Mouse (Mus musculus) stomach, embryonic 16.5 days (tissue): ENCODE measurements at regions not wholly inside any gene's neighbourhood (a gene's known extent, or its start where the extent isn't known, plus 50 kb on each side); places are given as distances from the start of the nearest gene placed in this dataset.

ENCODE experiments used
- ATAC-seq: fragments of 200-750 bp; cut with Nextera tagmentation; 2 replicates; pipeline ENCODE4 v1.8.0; 2017; ENCODE audit warnings: moderate number of reproducible peaks, moderate TSS enrichment; ENCODE audit not compliant: insufficient read depth, low FRiP score
- H3K27ac ChIP-seq: fragments of 300-500 bp; sonication (generic); 2 replicates; pipeline ENCODE4 v1.5.1; 2014; ENCODE audit warnings: low read length
- H3K27me3 ChIP-seq: fragments of 300-500 bp; sonication (generic); 2 replicates; pipeline ENCODE4 v1.6.1; 2014; ENCODE audit warnings: low read length, control low read depth, mixed read lengths; ENCODE audit not compliant: control insufficient read depth, insufficient read depth
- H3K36me3 ChIP-seq: fragments of 300-500 bp; sonication (generic); 2 replicates; pipeline ENCODE4 v1.6.1; 2014; ENCODE audit warnings: low read length; ENCODE audit not compliant: control insufficient read depth, insufficient read depth
- H3K4me1 ChIP-seq: fragments of 300-500 bp; sonication (generic); 2 replicates; pipeline ENCODE4 v1.6.1; 2014; ENCODE audit warnings: low read length, control low read depth, mixed read lengths; ENCODE audit not compliant: control insufficient read depth, insufficient read depth
- H3K4me2 ChIP-seq: fragments of 300-500 bp; sonication (generic); 2 replicates; pipeline ENCODE4 v1.6.1; 2014; ENCODE audit warnings: low read depth, low read length, mixed read lengths
- H3K4me3 ChIP-seq: fragments of 300-500 bp; sonication (generic); replicated peaks from 2 replicates; pipeline ENCODE4 v1.5.1; 2014; ENCODE audit warnings: mild to moderate bottlenecking, low read length
- H3K9ac ChIP-seq: fragments of 300-500 bp; sonication (generic); 2 replicates; pipeline ENCODE4 v1.6.1; 2014; ENCODE audit warnings: low read length
- H3K9me3 ChIP-seq: fragments of 300-500 bp; sonication (generic); replicated peaks from 2 replicates; pipeline ENCODE4 v1.6.1; 2016; ENCODE audit warnings: low read length, control low read depth; ENCODE audit not compliant: control insufficient read depth
- WGBS: fragments of 180-500 bp; shearing (Covaris S2); extraction: QIAGEN DNeasy Blood & Tissue Kit; methylation state at CpG from one replicate; pipeline ENCODE4 v1.1.7; 2014; 5-methylcytosine and 5-hydroxymethylcytosine counted together

GRCm38 (mm10) chr14:66438572-66438971, 429.6 kb upstream of the Gulo start:
- no peaks in the 10 kb centered on the region for H3K9me3 ChIP-seq
- no peak overlapping the region for H3K27ac ChIP-seq
- no peak overlapping the region for H3K4me3 ChIP-seq
- no peak overlapping the region for H3K4me2 ChIP-seq
- 89% methylated on average over 1 of the region's 1 CpGs for WGBS
- H3K4me1 ChIP-seq = no peaks in the 10 kb centered on the region
- H3K27me3 ChIP-seq = no peaks in the 10 kb centered on the region
- H3K36me3 ChIP-seq = no peaks in the 10 kb centered on the region
- H3K9ac ChIP-seq = no peak overlapping the region
- ATAC-seq = no peak

- Histone ChIP-seq H3K9me3 (no peaks in the 10 kb centered on the region), H3K27me3 (no peaks in the 10 kb centered on the region), H3K27ac (no peak overlapping the region), H3K36me3 (no peaks in the 10 kb centered on the region), H3K4me1 (no peaks in the 10 kb centered on the region), H3K4me2 (no peak overlapping the region), H3K4me3 (no peak overlapping the region), H3K9ac (no peak overlapping the region)
- ATAC-seq = no peak
- 69% methylated on average over 1 of the region's 1 CpGs for WGBS
Measured at GRCm38 (mm10) chr14:66438001-66438400, 429.0 kb upstream of the Gulo start.

GRCm38 (mm10) chr14:66431630-66432029, 422.6 kb upstream of the Gulo start:
- Histone ChIP-seq H3K27ac (no peak overlapping the region), H3K4me1 (no peaks in the 10 kb centered on the region), H3K9me3 (no peaks in the 10 kb centered on the region), H3K4me3 (no peak overlapping the region), H3K36me3 (no peaks in the 10 kb centered on the region), H3K9ac (no peak overlapping the region), H3K4me2 (no peak overlapping the region), H3K27me3 (no peaks in the 10 kb centered on the region)
- ATAC-seq = no peak
- WGBS = 75% methylated on average over 5 of the region's 5 CpGs

GRCm38 (mm10) chr14:66424141-66424540, 415.1 kb upstream of the Gulo start:
- H3K4me1 ChIP-seq = no peaks in the 10 kb centered on the region
- no peak overlapping the region for H3K9ac ChIP-seq
- H3K4me3 ChIP-seq = no peak overlapping the region
- H3K4me2 ChIP-seq = no peak overlapping the region
- 22% methylated on average over 5 of the region's 5 CpGs for WGBS
- no peak for ATAC-seq
- H3K27ac ChIP-seq = no peak overlapping the region
- H3K9me3 ChIP-seq = no peaks in the 10 kb centered on the region
- H3K36me3 ChIP-seq = no peaks in the 10 kb centered on the region
- no peaks in the 10 kb centered on the region for H3K27me3 ChIP-seq
